ENCODE assay signal across 23 mouse cellular contexts in the genomic region with DNA sequence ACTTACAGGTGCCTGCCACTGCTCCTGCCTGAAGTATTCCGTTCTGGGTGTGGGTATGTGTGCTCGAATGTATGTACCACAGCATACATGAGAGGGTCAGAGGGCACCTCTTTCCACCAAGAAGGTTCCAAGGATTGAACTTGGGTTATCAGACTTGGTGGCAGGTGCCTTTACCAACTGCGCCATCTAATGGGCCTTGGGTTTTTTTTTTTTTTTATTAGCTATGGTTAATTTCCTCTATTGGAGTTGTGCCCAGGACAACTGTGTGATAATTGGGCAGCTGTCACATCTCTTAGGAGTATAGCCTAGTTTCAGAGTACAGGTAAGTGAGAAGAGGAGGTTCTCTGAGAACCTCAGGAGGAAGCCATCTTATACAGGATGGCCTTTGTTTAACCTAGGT. TPM values are rescaled to one million over a fixed set of nuclear protein-coding genes. Genes with fewer than 3 reads are reported as not detected.
DNase-seq lines count a peak whose midpoint lies in the region; ATAC-seq and TF ChIP-seq lines count a peak whose summit lies in the region.
"Had no signal": no experiment of that assay in that cellular context is flagged by ENCODE, and none has a peak within 500 bp of the region (broad histone marks: within the 10 kb centered on the region; RNA-seq: fewer than 3 reads in every experiment).

No protein-coding gene starts in this region.

- no peak overlapping the region for H3K27ac ChIP-seq in kidney, adult 2 months (ENCODE audit: insufficient read depth, low read depth, low read length)
- H3K27ac ChIP-seq in kidney, embryonic 15.5 days = no peak overlapping the region
- 0 out of 2 replicates have a peak overlapping the region, but pooled peaks have one; percentile 8 for H3K27ac ChIP-seq in liver, postnatal 0 days (ENCODE audit: low read depth)
- no peak overlapping the region for H3K27ac ChIP-seq in liver, embryonic 11.5 days (ENCODE audit: low read depth, low read length)
- H3K27ac ChIP-seq in cortical plate, adult 2 months (ENCODE audit: insufficient read depth, low read length) = 0 out of 2 replicates have a peak overlapping the region, but pooled peaks have one; percentile 14
- H3K27ac ChIP-seq: embryonic facial prominence, embryonic 13.5 days; gastrocnemius, adult 2 months; midbrain, embryonic 12.5 days; neural tube, embryonic 13.5 days had no signal

- H3K9me3 ChIP-seq in kidney, embryonic 15.5 days (replicated peaks) = no peaks in the 10 kb centered on the region
- H3K9me3 ChIP-seq in liver, postnatal 0 days (ENCODE audit: low read length) = no peaks in the 10 kb centered on the region
- H3K9me3 ChIP-seq in liver, embryonic 11.5 days (ENCODE audit: control insufficient read depth, low read length) = no peaks in the 10 kb centered on the region
- H3K9me3 ChIP-seq: embryonic facial prominence, embryonic 13.5 days; heart, embryonic 12.5 days; midbrain, embryonic 12.5 days; neural tube, embryonic 13.5 days had no signal

- no peak for ATAC-seq in kidney, embryonic 15.5 days (replicated peaks; ENCODE audit: low FRiP score)
- ATAC-seq in liver, postnatal 0 days = no peak
- no peak for ATAC-seq in liver, embryonic 11.5 days (replicated peaks; ENCODE audit: low FRiP score)
- ATAC-seq: forebrain, embryonic 16.5 days had no signal

- TF ChIP-seq POLR2A in kidney, adult 2 months (IDR thresholded peaks at IDR 0.05; ENCODE audit: low read depth, low read length) = no peak
- TF ChIP-seq POLR2A in cortical plate, adult 2 months (IDR thresholded peaks at IDR 0.05; ENCODE audit: extremely low read depth, insufficient read depth, low read length) = no peak

- TF ChIP-seq EP300 in liver, postnatal 0 days (IDR thresholded peaks at IDR 0.05; ENCODE audit: low read depth) = no peak

- 0 out of 2 replicates have a peak, but pooled peaks have one; percentile 9 for TF ChIP-seq CTCF in kidney, adult 2 months (conservative IDR thresholded peaks at IDR 0.05; ENCODE audit: insufficient read depth, insufficient read length, low read depth, low read length)
- peak; percentile 17; the same call in 1 of the 2 replicates for TF ChIP-seq CTCF in liver, postnatal 0 days (IDR thresholded peaks at IDR 0.05; ENCODE audit: low read depth)
- TF ChIP-seq CTCF in cortical plate, adult 2 months (IDR thresholded peaks at IDR 0.05; ENCODE audit: extremely low read depth, insufficient read depth, low read length) = no peak

- WGBS in kidney, adult 2 months = 67% methylated on average over 3 of the region's 3 CpGs
- 86% methylated on average over 3 of the region's 3 CpGs for WGBS in kidney, embryonic 15.5 days
- 82% methylated on average over 3 of the region's 3 CpGs for WGBS in liver, postnatal 0 days (ENCODE audit: insufficient replicate concordance)
- 89% methylated on average over 3 of the region's 3 CpGs for WGBS in liver, embryonic 11.5 days

- peak; percentile 45 for DNase-seq in cerebellum, adult 9-11 months
- no peak for DNase-seq in cerebellum, postnatal 36 days
- DNase-seq in kidney, adult 2 months = no peak
- DNase-seq in liver, postnatal 0 days = peak; percentile 13
- no peak for DNase-seq in liver, embryonic 11.5 days (ENCODE audit: low spot score)
- DNase-seq in thymus, postnatal 25 days = no peak
- DNase-seq: adrenal gland, postnatal 14 days; gastrocnemius, adult 2 months; gastrocnemius, postnatal 36 days; heart, adult 18-20 months; kidney, adult 11 months; kidney, postnatal 10 days; lung, embryonic 14.5 days; lung, postnatal 36 days; thymus, postnatal 36 days had no signal

- H3K36me3 ChIP-seq in kidney, adult 2 months (ENCODE audit: control insufficient read depth, insufficient read depth, low read length) = peaks cover 8% of the 10 kb centered on the region; the same call in 1 of the 2 replicates
- peaks cover 84% of the 10 kb centered on the region for H3K36me3 ChIP-seq in kidney, embryonic 15.5 days
- H3K36me3 ChIP-seq in liver, postnatal 0 days (replicated peaks; ENCODE audit: insufficient read depth, low read length) = peaks cover 79% of the 10 kb centered on the region
- peaks cover 41% of the 10 kb centered on the region for H3K36me3 ChIP-seq in liver, embryonic 11.5 days (ENCODE audit: control insufficient read depth, insufficient read depth, low read length)

- no peak overlapping the region for H3K9ac ChIP-seq in kidney, embryonic 15.5 days
- H3K9ac ChIP-seq in liver, postnatal 0 days (replicated peaks) = no peak overlapping the region
- no peak overlapping the region for H3K9ac ChIP-seq in liver, embryonic 11.5 days (ENCODE audit: low read depth, low read length)
- H3K9ac ChIP-seq: embryonic facial prominence, embryonic 13.5 days; heart, embryonic 12.5 days; lung, embryonic 14.5 days; midbrain, embryonic 12.5 days; neural tube, embryonic 13.5 days had no signal

- H3K4me2 ChIP-seq in kidney, embryonic 15.5 days = no peak overlapping the region
- peak overlapping the region; percentile 51; the same call in 1 of the 2 replicates for H3K4me2 ChIP-seq in liver, postnatal 0 days (ENCODE audit: low read depth, low read length)
- H3K4me2 ChIP-seq in liver, embryonic 11.5 days = no peak overlapping the region
- H3K4me2 ChIP-seq: embryonic facial prominence, embryonic 13.5 days; heart, embryonic 12.5 days; lung, embryonic 14.5 days; midbrain, embryonic 12.5 days; neural tube, embryonic 13.5 days had no signal

- no peaks in the 10 kb centered on the region for H3K27me3 ChIP-seq in kidney, adult 2 months (replicated peaks; ENCODE audit: control insufficient read depth, insufficient read depth, low read length)
- H3K27me3 ChIP-seq in kidney, embryonic 15.5 days = no peaks in the 10 kb centered on the region
- H3K27me3 ChIP-seq in liver, postnatal 0 days (ENCODE audit: insufficient read depth, low read length) = no peaks in the 10 kb centered on the region
- no peaks in the 10 kb centered on the region for H3K27me3 ChIP-seq in liver, embryonic 11.5 days (replicated peaks; ENCODE audit: control insufficient read depth, insufficient read depth, low read length)
- H3K27me3 ChIP-seq: embryonic facial prominence, embryonic 13.5 days; heart, embryonic 12.5 days; midbrain, embryonic 12.5 days; neural tube, embryonic 13.5 days had no signal

- H3K4me3 ChIP-seq in kidney, adult 2 months (ENCODE audit: insufficient read depth, low read depth, low read length) = no peak overlapping the region
- H3K4me3 ChIP-seq in kidney, embryonic 15.5 days (replicated peaks) = no peak overlapping the region
- H3K4me3 ChIP-seq in liver, postnatal 0 days (ENCODE audit: low read depth, low read length) = no peak overlapping the region
- H3K4me3 ChIP-seq in liver, embryonic 11.5 days (ENCODE audit: low read depth, low read length) = no peak overlapping the region
- no peak overlapping the region for H3K4me3 ChIP-seq in cortical plate, adult 2 months (ENCODE audit: insufficient read depth, low read length)
- H3K4me3 ChIP-seq: embryonic facial prominence, embryonic 13.5 days; gastrocnemius, adult 2 months; heart, embryonic 12.5 days; midbrain, embryonic 12.5 days; neural tube, embryonic 13.5 days had no signal

- H3K4me1 ChIP-seq in kidney, adult 2 months (ENCODE audit: control insufficient read depth, insufficient read depth, low read length) = peaks cover 12% of the 10 kb centered on the region; the same call in 1 of the 2 replicates
- peaks cover 27% of the 10 kb centered on the region for H3K4me1 ChIP-seq in kidney, embryonic 15.5 days
- H3K4me1 ChIP-seq in liver, postnatal 0 days (ENCODE audit: insufficient read depth) = peaks cover 17% of the 10 kb centered on the region
- H3K4me1 ChIP-seq in liver, embryonic 11.5 days (replicated peaks; ENCODE audit: control insufficient read depth, insufficient read depth, low read length) = peaks cover 19% of the 10 kb centered on the region
- peaks cover 12% of the 10 kb centered on the region for H3K4me1 ChIP-seq in cortical plate, adult 2 months (ENCODE audit: control insufficient read depth, insufficient read depth, low read length)

RNA-seq across cellular contexts. Expression of a gene that starts 8.6 kb away (rescaled TPM):
- 19.1 and 24.1 TPM in 2 replicates for polyA plus RNA-seq in kidney, adult 2 months (2012; rRNA removed)
- polyA plus RNA-seq in kidney, embryonic 15.5 days (2015; fragmentation: Nextera tagmentation; extraction: Ambion mirVana) = 12.0 and 16.3 TPM in 2 replicates
- 4.5 TPM in 2 replicates for polyA plus RNA-seq in liver, postnatal 0 days (2015; fragmentation: Nextera tagmentation; extraction: Ambion mirVana)
- 8.8 and 16.2 TPM in 2 replicates for polyA plus RNA-seq in liver, embryonic 11.5 days (2014; fragmentation: Nextera tagmentation; extraction: Ambion mirVana)
- 65.0 and 66.8 TPM in 2 replicates for polyA plus RNA-seq in cortical plate, adult 2 months (2012; rRNA removed)

RNA-seq across cellular contexts. Expression of a gene that starts 16.0 kb away (rescaled TPM):
- 68.3 and 78.0 TPM in 2 replicates for polyA plus RNA-seq in kidney, adult 2 months (2012; rRNA removed)
- polyA plus RNA-seq in kidney, embryonic 15.5 days (2015; fragmentation: Nextera tagmentation; extraction: Ambion mirVana) = 96.4 and 106 TPM in 2 replicates
- polyA plus RNA-seq in liver, postnatal 0 days (2015; fragmentation: Nextera tagmentation; extraction: Ambion mirVana) = 12.4 and 18.6 TPM in 2 replicates
- 31.8 and 37.5 TPM in 2 replicates for polyA plus RNA-seq in liver, embryonic 11.5 days (2014; fragmentation: Nextera tagmentation; extraction: Ambion mirVana)
- 145 and 162 TPM in 2 replicates for polyA plus RNA-seq in cortical plate, adult 2 months (2012; rRNA removed)

RNA-seq across cellular contexts. Expression of a gene that starts 26.6 kb away (rescaled TPM):
- 0.18 and 0.19 TPM in 2 replicates for polyA plus RNA-seq in kidney, adult 2 months (2012; rRNA removed)
- 0.13 and 0.26 TPM in 2 replicates for polyA plus RNA-seq in kidney, embryonic 15.5 days (2015; fragmentation: Nextera tagmentation; extraction: Ambion mirVana)
- 0.09 and 0.23 TPM in 2 replicates for polyA plus RNA-seq in liver, postnatal 0 days (2015; fragmentation: Nextera tagmentation; extraction: Ambion mirVana)
- 0.08 and 0.22 TPM in 2 replicates for polyA plus RNA-seq in liver, embryonic 11.5 days (2014; fragmentation: Nextera tagmentation; extraction: Ambion mirVana)
- 74.3 and 75.8 TPM in 2 replicates for polyA plus RNA-seq in cortical plate, adult 2 months (2012; rRNA removed)
- polyA plus RNA-seq: liver, adult 2 months had no signal

RNA-seq across cellular contexts. Expression of a gene that starts 53.5 kb away (rescaled TPM):
- 33.9 and 37.2 TPM in 2 replicates for polyA plus RNA-seq in kidney, adult 2 months (2012; rRNA removed)
- 11.3 and 15.2 TPM in 2 replicates for polyA plus RNA-seq in kidney, embryonic 15.5 days (2015; fragmentation: Nextera tagmentation; extraction: Ambion mirVana)
- 2.4 TPM in 2 replicates for polyA plus RNA-seq in liver, postnatal 0 days (2015; fragmentation: Nextera tagmentation; extraction: Ambion mirVana)
- polyA plus RNA-seq in liver, embryonic 11.5 days (2014; fragmentation: Nextera tagmentation; extraction: Ambion mirVana) = 9.0 and 10.5 TPM in 2 replicates
- polyA plus RNA-seq in cortical plate, adult 2 months (2012; rRNA removed) = 15.9 and 20.8 TPM in 2 replicates

Comparison
In these comparisons a context has a peak if more than half of its experiments do, and no peak if none do; other contexts are left out.
1. DNase-seq: peak in cerebellum, adult 9-11 months (single experiment) and liver, postnatal 0 days (single experiment); none in cerebellum, postnatal 36 days (0 of 2), kidney, adult 2 months (single experiment), liver, embryonic 11.5 days (single experiment) and thymus, postnatal 25 days (single experiment).
2. H3K27ac ChIP-seq: peak in liver, postnatal 0 days (single experiment) and cortical plate, adult 2 months (single experiment); none in kidney, adult 2 months (single experiment), kidney, embryonic 15.5 days (single experiment) and liver, embryonic 11.5 days (single experiment).
3. RNA of a gene that starts 26.6 kb away (polyA plus RNA-seq): 74.3 to 75.8 TPM in cortical plate, adult 2 months; 0.13 to 0.26 TPM in kidney, embryonic 15.5 days, 0.09 to 0.23 TPM in liver, postnatal 0 days, 0.08 to 0.22 TPM in liver, embryonic 11.5 days and 0.18 to 0.19 TPM in kidney, adult 2 months; every median in the first group is over 10 times any median in the second.